Comparison of ENCODE assay signal across 13 mouse cellular contexts in the genomic region with DNA sequence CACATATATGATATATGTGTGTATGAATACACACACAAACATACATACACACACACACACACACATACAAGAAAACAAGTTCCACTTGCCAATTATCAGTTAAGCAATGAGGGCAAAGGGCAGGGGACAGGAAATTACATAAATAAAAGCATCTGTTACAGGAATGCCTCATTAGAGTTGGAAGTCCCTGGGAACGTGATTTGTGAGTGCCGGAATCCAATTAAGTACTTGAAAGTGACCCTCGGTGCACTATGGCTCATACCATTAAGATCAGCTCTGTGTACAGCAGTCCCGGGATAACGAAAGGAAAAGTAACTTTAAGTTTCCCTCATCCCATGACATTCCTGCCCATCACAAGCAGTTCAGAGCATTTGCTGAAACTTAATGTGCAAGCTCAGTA.
DNase-seq lines count a peak whose midpoint lies in the region; ATAC-seq lines count a peak whose summit lies in the region.
"Had no signal": no experiment of that assay in that cellular context is flagged by ENCODE, and none has a peak within 500 bp of the region (broad histone marks: within the 10 kb centered on the region; RNA-seq: fewer than 3 reads in every experiment).

No protein-coding gene starts in this region.

- no peak overlapping the region for H3K4me3 ChIP-seq in kidney, embryonic 15.5 days (replicated peaks)
- H3K4me3 ChIP-seq: erythroblast, embryonic 14.5 days; midbrain, embryonic 10.5 days had no signal

- no peaks in the 10 kb centered on the region for H3K27me3 ChIP-seq in kidney, embryonic 15.5 days

- H3K27ac ChIP-seq in kidney, embryonic 15.5 days = no peak overlapping the region
- H3K27ac ChIP-seq: hindbrain, embryonic 14.5 days; midbrain, embryonic 10.5 days had no signal

- DNase-seq in kidney, adult 18-20 months = no peak
- DNase-seq in embryo, embryonic 10.5 days (ENCODE audit: low spot score) = peak; percentile 62
- peak; percentile 87 for DNase-seq in hindlimb bud, embryonic 11.5 days (ENCODE audit: extremely low spot score, low read depth, low spot score)
- peak; percentile 51 for DNase-seq in lung, postnatal 36 days
- no peak for DNase-seq in natural killer cell, adult 2 months (ENCODE audit: low spot score in 2 of 2)
- DNase-seq: cerebellum, adult 11-12 months; thymus, adult 2 months had no signal

- 22% methylated on average over 5 of the region's 5 CpGs for WGBS in kidney, embryonic 15.5 days

- no peaks in the 10 kb centered on the region for H3K9me3 ChIP-seq in kidney, embryonic 15.5 days (replicated peaks)
- H3K9me3 ChIP-seq: midbrain, embryonic 10.5 days had no signal

- H3K4me2 ChIP-seq in kidney, embryonic 15.5 days = no peak overlapping the region
- H3K4me2 ChIP-seq: hindbrain, embryonic 14.5 days had no signal

- H3K9ac ChIP-seq in kidney, embryonic 15.5 days = no peak overlapping the region
- H3K9ac ChIP-seq: hindbrain, embryonic 14.5 days had no signal

- H3K36me3 ChIP-seq in kidney, embryonic 15.5 days = no peaks in the 10 kb centered on the region
- H3K36me3 ChIP-seq: midbrain, embryonic 10.5 days had no signal

- 0 out of 2 replicates have a peak, but pooled peaks cover 6% of the 10 kb centered on the region for H3K4me1 ChIP-seq in kidney, embryonic 15.5 days
- H3K4me1 ChIP-seq: midbrain, embryonic 10.5 days had no signal

- 0 out of 2 replicates have a peak, but pooled peaks have one; percentile 56 for ATAC-seq in kidney, embryonic 15.5 days (replicated peaks; ENCODE audit: low FRiP score)
- no peak for ATAC-seq in activated CD4-positive, CD25-positive, alpha-beta regulatory T cell, adult 4 months
- ATAC-seq: CD4-positive, CD25-positive, alpha-beta regulatory T cell, adult 4 months had no signal

Comparison
In these comparisons a context has a peak if more than half of its experiments do, and no peak if none do; other contexts are left out.
1. DNase-seq: peak in embryo, embryonic 10.5 days (single experiment), hindlimb bud, embryonic 11.5 days (single experiment) and lung, postnatal 36 days (single experiment); none in kidney, adult 18-20 months (single experiment) and natural killer cell, adult 2 months (0 of 2).